Mouse (Mus musculus): ENCODE measurements around the gene Nufip2.

Nufip2 gene

DNA sequence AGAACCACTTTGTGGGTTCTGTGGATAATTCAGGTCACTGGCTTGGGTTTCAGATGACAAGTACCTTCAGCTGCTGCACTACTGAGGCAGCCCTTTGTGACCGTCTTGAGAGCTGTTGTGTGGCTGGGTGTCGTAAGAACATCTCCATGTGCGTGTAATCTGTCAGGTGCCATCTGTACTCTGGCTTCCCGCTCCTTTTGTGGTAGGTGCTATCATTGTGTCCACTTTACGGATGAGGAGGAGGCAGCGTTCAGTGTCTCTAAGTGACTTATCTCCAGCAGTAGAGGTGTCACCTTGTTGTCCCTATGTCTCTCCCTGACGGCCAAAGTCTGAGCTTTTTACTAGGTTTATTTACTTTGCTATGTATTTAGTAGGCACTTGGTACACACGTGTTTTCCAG is 84.4 kb downstream of the Nufip2 start:
- DNase-seq (ENCODE audit: low read depth): peak; percentile 53

DNA sequence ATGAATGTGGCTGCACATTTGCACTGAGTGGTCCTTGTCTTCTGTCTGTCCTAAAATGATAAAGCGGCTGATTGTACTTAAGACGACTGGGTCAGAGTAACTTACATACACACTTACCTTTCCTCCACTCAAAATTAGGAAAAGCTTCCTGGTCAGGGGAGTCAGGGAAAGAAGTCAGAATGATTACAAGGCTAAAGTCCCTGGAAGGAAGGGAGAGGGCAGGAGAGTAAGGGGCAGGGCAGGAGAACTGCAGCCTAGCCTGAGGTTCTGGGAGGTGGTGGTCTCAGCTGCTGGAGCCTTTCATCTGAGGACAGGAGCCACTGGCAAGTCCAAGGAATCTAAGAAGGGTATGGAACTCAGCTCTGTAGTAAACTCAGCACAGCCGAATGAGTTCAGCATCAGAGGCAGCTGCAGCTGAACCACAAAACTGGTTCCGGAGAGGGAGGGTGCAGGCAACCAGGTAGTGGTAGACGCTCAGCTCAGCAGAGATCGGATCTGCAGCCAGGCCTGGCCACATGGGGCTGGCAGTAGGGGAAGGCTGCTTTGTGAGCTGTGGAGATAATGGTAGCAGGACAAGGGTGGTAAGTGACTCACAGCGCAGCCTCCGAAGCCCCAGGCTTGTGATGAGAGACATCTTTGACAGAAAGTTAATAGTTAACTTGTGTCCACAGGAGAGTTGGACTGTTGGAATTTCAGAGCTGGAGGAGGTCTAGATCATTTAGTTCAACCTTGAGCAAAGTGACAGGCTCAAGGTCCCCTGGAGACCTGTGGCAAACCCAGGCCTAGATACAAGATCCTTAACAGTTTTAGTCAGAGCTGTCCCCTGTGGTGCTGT is 86.1 kb downstream of the Nufip2 start:
- peak; percentile 86 for DNase-seq (ENCODE audit: low read depth)

DNA sequence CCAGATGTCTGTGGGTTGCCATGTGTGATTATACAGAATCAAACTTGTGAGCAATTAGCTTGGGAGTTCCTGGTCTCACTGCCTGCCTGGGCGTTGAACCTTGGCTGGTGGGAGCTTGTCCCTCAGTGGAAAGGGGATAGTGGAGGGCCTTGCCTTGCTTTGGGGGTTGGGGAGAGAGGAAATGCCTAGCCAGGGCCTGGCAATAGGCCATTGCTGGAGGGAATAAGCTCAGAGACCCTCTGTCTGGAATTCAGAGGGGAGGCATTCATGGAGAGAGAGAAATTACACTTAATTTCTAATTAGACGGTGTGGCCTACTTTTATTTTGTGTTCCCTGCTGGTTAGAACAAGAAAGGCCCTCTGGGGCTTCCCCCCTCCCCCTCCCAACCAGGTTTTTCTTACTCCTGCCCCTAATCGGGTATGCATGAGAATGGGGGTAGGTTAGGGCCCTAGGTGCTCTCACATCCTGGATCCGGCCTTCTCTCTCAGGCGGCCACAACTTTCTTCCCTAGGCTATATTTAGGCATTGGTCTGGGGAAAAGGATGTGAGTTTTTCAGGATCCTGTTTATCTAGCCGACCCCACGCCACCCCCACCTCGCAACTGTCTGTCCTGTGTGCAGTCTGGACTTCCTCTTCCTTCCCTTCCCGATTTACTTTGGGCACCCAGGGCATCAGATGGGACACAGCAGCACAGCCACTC is 89.9 kb downstream of the Nufip2 start:
- peak; percentile 36 for DNase-seq (ENCODE audit: low read depth)

DNA sequence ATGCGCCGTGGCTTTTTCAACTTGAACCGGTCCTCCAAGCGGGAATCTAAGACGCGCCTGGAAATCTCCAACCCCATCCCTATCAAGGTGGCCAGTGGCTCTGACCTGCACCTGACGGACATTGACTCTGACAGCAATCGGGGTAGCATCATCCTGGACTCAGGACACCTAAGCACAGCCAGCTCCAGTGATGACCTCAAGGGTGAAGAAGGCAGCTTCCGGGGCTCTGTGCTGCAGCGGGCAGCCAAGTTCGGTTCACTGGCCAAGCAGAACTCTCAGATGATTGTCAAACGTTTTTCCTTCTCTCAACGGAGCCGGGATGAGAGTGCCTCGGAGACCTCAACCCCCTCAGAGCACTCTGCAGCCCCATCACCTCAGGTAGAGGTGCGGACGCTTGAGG is 91.5 kb downstream of the Nufip2 start:
- DNase-seq (ENCODE audit: low read depth): no peak

DNA sequence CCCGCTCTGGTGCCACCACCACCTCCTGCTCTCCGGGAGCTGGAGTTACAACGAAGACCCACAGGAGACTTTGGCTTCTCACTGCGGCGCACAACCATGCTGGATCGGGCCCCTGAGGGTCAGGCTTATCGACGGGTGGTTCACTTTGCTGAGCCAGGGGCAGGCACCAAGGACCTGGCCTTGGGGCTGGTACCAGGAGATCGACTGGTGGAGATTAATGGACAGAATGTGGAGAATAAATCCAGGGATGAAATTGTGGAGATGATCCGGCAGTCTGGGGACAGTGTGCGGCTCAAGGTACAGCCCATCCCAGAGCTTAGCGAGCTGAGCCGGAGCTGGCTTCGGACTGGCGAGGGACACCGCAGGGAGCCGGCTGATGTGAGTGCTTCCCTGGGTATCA is 92.0 kb downstream of the Nufip2 start:
- DNase-seq (ENCODE audit: low read depth): no peak

DNA sequence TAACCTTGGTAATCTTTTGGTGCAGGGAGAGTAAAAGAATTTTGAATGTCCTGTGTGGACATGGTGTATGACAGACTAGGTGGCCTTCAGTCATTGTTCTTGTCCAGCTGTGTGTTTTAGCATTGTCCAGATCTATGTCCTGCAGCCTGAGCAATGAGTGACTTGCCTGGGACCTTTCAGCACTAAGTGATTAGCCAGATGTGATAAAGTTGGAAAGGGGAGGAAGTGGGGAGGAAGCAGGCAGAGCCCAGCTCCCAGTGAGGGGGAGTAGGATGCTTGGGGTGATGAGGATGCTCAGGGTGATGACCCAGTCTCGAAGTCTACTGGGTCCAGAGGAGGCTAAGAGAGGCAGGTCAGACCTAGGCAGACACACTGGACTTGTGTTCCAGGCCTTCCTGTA is 93.3 kb downstream of the Nufip2 start:
- DNase-seq (ENCODE audit: low read depth): no peak

DNA sequence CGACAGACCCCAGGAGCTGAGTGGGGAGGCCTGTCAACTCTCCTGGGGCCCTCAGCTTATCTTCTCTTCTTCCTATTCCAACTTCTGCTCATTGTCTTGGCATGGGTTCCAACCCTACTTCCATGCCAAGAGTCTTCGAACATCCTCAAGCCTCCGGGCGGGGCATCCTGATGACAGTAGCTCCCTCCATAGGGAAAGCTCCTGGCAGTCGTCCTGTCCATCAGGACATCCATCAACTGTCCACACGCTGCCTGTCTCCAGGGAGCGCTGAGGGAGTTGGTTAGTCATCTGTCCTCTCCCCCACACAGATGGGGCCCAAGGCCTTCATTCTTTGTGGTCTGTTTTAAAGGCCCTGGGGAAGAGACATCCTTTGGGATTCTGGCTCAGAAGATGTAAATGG is 95.1 kb downstream of the Nufip2 start:
- DNase-seq (ENCODE audit: low read depth): no peak

DNA sequence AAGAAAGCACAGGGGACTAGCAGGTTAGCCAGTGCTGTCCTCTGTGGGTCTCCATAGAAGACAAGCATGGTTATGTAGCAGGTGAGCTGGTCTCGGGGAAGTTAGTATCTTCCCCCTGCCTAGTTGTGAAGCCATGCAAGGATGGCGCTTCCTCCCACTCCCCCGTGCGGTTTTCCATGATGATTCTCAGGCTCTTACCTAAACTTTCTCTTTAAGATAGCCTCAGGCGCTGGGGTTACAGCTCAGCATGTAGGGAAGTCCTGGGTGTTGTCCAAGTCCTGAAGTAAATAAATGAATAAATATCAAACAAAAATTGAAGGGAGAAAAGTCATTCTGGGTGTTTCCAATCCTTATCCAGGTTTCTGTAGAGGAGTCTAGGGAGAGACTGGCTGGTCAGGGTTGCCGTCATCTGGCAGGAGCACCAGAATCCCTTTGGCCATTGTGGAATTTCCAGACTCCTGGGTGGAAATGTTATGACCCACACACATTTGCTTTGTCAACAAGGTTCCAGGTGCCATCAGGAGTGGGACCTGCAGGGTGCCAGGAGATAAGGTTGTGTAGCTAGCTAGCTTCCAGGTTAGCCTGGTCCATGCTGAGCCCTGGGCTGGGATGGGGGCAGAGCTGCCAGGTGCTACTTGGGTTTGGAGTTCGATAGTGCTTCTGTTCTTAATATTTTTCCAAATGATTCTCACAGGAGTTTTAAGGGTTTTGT is 96.3 kb downstream of the Nufip2 start:
- no peak for DNase-seq (ENCODE audit: low read depth)

DNA sequence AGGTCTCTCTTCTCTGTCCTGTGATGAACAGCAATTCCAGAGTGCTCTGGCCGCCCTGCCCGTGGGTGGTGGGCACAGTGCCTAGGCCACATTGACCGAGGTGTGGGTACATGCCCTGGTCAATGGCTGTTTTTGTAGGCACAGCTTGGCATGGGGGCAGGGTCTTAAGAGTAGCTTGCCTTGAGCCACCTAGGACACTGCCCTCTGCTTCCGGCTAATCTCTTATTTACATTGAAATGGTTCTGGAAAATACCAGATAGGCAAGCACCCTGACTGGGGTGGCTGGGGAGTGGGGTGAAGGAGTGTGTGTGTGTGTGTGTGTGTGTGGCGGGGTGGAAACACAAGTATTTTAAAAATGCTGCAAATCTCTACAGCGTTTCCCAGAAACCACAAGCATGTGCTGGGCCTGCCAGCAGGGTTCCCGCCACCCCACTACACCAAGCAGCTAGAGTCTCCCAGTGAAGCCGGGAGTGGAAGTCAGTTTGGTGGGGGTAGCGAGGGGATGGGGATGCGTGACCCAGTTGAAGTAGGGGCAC is 97.3 kb downstream of the Nufip2 start:
- DNase-seq (ENCODE audit: low read depth): no peak

DNA sequence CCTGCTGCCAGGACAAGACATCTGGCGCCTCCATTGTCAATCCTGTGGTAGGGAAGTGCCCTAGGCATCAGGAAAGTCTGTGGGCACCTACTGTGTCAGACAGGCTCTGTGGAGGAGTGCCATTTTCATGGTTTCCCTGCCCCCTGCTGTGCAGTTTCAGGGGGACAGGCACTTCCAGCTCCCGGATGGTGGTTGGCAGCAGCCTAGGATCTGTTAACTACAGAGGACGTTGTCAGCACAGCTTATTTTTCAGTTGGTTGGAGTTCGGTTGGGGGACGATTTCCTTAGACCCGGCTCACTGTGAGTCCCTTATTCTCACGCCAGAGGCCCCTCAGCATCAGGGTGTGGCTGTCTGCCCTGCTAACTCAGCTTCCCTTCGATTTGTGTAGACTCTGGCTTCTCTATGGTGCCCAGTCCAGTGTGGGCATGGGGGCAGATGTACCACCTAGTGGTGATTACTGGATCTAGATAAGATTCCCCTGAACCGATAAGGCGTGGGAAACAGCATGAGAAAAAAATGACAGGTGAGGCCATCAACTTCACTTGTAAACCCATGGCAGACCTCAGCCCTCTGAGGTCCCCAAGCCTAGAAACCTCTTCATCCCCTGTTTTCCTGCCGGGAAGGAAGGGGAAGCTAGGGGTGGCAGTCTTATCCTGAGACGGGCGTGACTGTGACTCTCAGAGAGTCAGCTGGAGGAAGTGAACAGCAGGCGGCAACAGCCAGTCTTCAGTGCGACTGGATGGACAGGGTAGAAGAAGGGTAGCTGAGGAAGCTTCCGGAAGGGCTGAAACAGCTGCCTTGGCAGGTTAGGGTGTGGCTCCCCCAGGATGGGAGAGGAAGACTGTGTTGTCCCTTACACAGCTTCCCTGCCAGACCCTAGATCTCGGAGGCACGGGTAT is 98.0 kb downstream of the Nufip2 start:
- DNase-seq (ENCODE audit: low read depth): peak; percentile 82

DNA sequence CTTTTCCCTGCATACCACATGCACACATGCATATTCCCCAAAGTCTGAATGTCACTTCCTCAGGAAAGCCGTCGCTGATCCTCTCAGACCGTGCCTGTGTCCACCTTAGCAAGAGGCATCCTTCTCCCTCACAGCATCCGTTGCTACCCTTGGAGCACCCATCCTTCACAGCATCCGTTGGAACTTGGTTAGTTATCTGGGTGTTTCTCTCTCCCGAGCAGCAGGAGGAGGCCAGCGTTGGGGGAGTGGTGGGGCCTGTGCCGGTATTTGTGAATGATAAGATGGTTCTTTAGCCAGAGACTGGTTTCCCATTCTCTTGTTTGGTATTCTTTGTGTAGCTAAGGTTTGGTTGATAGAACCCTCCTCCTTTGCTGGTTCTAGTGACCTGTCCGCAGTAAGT is 98.9 kb downstream of the Nufip2 start:
- no peak for DNase-seq (ENCODE audit: low read depth)

DNA sequence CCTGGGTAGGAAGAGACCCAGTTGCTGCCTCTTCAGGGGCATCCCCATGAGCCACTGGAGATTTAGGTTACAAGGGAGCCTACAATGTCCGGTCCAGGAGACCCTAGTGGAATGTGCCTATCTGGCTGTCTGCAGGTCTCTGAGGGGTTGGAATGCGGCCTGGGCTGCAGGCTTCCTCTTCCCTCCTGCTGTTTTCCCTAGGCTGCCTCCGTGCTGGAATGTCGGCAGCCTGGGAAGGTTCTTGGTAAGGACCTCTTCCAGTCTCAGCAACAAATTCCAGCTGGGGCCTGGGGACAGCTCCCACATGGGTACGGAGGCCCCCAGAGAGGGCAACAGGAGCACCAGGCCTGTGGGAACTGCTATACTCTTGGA is 99.4 kb downstream of the Nufip2 start:
- DNase-seq (ENCODE audit: low read depth): no peak

DNA sequence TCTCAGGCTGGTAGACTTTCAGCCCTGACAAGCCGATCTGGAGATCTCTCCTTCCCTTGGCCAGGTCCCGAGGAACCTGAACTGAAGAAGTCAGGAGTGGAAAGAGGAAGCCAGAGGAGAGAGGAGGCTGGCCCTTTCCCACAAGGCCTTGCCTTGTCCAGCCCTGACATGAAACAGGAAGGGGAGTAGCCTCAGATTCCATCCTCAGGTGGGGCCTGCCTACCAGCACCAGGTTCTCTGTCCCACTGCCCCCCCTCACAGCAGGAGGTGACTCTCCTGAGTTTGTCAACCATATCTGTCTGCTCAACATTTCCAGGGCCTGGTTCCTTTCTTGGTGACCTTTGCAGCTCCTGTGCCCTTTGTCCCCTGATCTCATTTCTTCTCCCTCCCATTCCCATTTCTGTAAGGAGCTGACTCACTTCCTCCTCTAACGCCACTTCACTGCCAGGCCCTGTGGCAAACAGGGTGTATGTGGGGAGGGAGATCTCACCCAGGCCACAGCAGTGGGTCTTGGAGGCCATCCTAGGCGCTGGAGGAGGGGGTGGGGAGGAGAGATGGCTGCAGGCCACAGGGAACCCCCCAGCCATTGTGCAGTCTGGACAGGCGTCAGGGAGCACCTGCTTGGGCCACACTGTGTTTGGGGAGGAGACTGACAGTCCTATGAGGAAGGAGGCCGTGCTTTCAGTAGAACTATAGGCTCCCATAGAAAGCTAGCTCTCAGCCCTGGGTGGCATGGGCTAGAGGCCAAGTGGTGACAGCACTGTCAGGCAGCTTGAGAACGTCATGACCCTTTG is 100.0 kb downstream of the Nufip2 start:
- DNase-seq (ENCODE audit: low read depth): peak; percentile 94

DNA sequence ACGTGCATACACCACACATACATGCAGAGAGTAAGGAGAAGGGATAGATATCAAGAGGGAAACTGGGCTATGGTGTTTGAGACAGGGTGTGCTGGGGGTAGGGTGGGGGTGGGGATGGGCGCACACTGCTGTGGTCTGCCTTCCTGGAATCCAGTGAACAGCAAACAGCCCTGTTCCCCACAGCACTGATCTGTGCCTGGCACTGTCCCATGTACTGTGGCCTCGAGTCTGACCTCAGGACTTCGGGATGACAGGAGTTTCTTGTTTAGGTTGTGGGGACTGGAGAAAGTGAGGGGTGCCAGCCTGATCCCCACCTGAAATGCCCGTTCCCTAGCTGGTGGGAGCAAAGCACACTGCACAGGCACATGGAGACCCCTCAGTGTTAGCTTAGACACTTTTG is 101.8 kb downstream of the Nufip2 start, which contains the start of gene Gm10277:
Gene Gm10277 (minus strand): TSS at position 41 of the 400 bp plus-strand sequence.
- DNase-seq (ENCODE audit: low read depth): no peak

DNA sequence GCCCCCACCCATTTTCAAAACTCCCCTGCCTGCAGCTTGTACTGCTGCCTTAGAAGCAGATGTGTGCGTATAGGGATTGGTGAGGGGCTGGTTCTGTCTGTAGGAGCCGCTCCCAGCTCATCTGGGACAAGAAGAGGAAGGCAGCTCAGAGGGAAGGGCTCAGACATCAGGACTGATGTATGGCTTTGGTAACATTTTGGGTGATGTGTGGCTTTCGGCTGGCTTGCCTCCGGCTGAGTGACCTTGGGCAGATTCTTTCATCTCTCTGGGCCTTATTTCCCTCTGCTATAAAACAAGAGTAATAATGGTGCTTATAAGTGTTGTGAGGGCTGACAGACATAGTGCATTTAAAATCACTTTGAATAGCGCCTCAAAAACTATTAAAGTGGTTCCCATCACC is 103.6 kb downstream of the Nufip2 start:
- DNase-seq (ENCODE audit: low read depth): no peak

DNA sequence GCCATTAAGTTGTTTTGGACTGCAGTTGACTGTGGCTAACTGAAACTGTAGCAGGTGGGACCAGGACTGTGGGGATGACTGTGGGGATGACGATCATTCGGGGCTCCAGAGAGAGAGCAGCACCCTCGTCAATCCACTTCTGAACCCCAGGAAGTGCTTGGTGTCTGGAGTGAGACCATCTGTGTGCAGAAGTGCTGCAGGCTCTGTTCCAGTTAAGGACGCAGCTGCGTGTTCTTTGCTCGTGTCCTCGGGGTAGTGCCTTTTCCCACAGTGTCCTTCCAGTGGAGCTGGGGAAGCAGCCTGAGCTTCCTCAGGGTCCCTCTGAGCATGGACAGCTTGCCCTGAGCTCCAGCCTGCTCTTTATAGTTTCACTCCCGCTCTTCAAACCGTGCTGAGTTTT is 104.3 kb downstream of the Nufip2 start:
- DNase-seq (ENCODE audit: low read depth): no peak

DNA sequence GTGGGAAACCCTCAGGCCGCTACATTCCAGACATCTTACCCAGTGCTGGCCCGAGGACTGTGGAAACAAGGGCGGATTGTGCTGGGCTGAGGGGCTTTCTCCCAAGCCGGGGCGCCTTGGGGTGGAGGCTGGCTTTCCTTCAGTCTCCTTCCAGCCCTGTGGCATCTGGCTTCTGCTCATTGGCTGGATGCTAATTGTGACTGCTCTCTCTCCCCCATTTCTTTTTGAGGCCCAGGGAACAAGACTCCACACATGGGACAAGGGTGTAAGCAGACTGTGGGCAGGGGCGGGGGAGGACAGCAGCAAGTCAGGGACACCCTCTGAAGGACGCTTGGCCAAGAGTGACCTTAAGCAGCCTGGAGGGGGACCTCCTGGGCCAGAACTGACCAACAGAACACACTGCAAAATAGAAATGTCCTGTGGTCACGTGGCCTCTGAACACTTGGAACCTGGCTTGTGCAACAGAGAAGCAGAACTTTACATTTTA is 105.3 kb downstream of the Nufip2 start:
- DNase-seq (ENCODE audit: low read depth): no peak
